Mouse (Mus musculus): Measurements from ENCODE around the gene Nynrin. TPM values are rescaled to one million over a fixed set of nuclear protein-coding genes. Genes with fewer than 3 reads are reported as not detected.

The Nynrin gene
- polyA plus RNA-seq, 1 experiment = 0.41 TPM

DNA sequence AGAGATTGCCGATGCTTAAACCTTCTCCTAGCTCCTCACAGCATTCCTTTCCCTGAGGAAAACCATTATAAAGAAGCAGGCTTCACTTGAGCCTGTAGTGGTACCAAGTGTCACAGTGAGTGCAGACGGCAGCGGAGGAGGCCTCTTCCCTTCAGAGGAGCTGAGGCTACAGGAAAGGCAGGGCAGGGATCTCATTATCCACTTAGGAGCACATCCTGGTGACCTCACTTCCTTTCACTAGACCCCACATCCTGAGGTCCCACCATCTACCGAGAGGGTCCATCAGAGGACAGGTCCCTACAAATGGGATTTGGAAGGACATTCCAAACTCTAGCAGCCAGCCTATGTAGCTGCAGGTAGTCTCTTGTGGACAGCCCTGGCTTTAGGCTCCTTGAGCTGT, 3.8 kb downstream of the Nynrin start:
- Histone ChIP-seq H3K27ac (ENCODE audit: control insufficient read depth, insufficient read depth, low read depth, low read length) (no peak overlapping the region), H3K36me3 (ENCODE audit: control insufficient read depth, insufficient read depth, low read length) (no peaks in the 10 kb centered on the region), H3K27me3 (ENCODE audit: control insufficient read depth, insufficient read depth, low read length) (no peaks in the 10 kb centered on the region), H3K4me1 (ENCODE audit: control insufficient read depth, insufficient read depth, low read length) (peaks cover 16% of the 10 kb centered on the region), H3K4me3 (ENCODE audit: control insufficient read depth, low read depth, low read length) (no peak overlapping the region)
- TF ChIP-seq CTCF (IDR thresholded peaks at IDR 0.05; ENCODE audit: control insufficient read depth, insufficient read depth, insufficient replicate concordance, low read depth, low read length) = no peak
- TF ChIP-seq POLR2A (IDR thresholded peaks at IDR 0.05; ENCODE audit: control insufficient read depth, low read depth, low read length) = no peak

DNA sequence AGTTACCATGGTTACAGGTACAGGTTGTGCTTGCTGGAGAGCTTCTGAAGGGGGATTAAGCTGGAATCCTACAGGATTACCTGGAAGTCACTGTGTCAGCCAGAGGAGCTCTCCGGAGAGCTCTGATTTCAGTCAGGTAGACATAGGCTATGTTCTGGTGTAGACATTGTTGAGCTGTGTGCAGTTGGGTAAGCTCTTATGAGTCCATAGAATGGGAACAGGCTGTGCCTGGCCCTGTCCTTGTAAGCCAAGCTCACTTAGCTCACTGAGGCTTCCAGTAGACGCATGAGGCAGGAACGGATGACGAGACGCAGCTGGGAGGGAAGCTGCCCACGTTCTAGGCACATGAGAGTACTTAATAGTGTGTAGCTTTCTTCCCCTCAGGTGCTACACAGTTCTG, 8.4 kb downstream of the Nynrin start:
- TF ChIP-seq CTCF (IDR thresholded peaks at IDR 0.05; ENCODE audit: control insufficient read depth, insufficient read depth, insufficient replicate concordance, low read depth, low read length) (no peak), POLR2A (IDR thresholded peaks at IDR 0.05; ENCODE audit: control insufficient read depth, low read depth, low read length) (no peak)
- no peak overlapping the region for H3K4me3 ChIP-seq (ENCODE audit: control insufficient read depth, low read depth, low read length)
- no peaks in the 10 kb centered on the region for H3K36me3 ChIP-seq (ENCODE audit: control insufficient read depth, insufficient read depth, low read length)
- no peaks in the 10 kb centered on the region for H3K27me3 ChIP-seq (ENCODE audit: control insufficient read depth, insufficient read depth, low read length)
- peaks cover 7% of the 10 kb centered on the region; the same call in 1 of the 2 replicates for H3K4me1 ChIP-seq (ENCODE audit: control insufficient read depth, insufficient read depth, low read length)
- H3K27ac ChIP-seq (ENCODE audit: control insufficient read depth, insufficient read depth, low read depth, low read length) = no peak overlapping the region

DNA sequence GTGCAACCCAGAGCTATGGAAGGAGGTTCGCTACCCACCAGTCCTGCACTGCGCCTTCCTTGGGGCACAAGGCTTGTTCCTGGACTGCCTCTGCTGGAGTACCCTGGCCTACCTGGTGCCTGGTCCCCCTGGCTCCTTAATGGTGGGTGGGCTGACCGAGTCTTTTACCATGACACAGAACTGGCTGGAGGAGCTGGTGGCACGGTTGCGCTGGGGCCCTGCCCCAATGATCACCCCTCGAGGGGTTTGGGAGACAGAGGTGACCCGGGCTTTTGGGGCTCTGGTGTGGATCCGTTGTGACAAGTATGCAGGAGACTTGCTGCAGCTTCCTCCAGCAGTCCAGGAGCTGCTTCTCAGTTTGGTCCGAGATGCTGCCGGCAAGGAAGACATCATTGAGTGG, 9.2 kb downstream of the Nynrin start:
- no peak overlapping the region for H3K4me3 ChIP-seq (ENCODE audit: control insufficient read depth, low read depth, low read length)
- H3K4me1 ChIP-seq (ENCODE audit: control insufficient read depth, insufficient read depth, low read length) = peaks cover 7% of the 10 kb centered on the region; the same call in 1 of the 2 replicates
- no peaks in the 10 kb centered on the region for H3K36me3 ChIP-seq (ENCODE audit: control insufficient read depth, insufficient read depth, low read length)
- TF ChIP-seq CTCF (IDR thresholded peaks at IDR 0.05; ENCODE audit: control insufficient read depth, insufficient read depth, insufficient replicate concordance, low read depth, low read length) (no peak), POLR2A (IDR thresholded peaks at IDR 0.05; ENCODE audit: control insufficient read depth, low read depth, low read length) (no peak)
- no peak overlapping the region for H3K27ac ChIP-seq (ENCODE audit: control insufficient read depth, insufficient read depth, low read depth, low read length)
- H3K27me3 ChIP-seq (ENCODE audit: control insufficient read depth, insufficient read depth, low read length) = no peaks in the 10 kb centered on the region

DNA sequence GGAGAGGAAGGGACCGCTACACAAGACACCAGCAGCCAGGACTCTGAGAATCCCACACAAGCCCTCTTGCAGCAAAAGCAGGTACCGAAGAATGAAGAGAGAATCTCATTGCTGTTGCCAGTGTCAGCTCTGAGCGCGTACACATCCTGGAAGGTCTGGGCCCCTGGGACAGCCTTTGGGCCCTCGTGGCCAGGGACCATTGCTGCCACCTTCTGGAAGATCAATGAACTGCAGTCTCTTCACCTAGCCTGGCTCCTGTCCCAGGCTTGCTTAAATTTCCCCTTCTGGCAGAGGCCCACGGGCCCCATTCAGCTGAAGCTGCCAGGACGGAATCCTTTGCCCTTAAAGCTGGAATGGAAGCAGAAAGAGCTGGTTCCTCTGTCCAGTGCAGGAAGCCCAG, 10.0 kb downstream of the Nynrin start:
- no peak for TF ChIP-seq POLR2A (IDR thresholded peaks at IDR 0.05; ENCODE audit: control insufficient read depth, low read depth, low read length)
- peak; percentile 97 for TF ChIP-seq CTCF (IDR thresholded peaks at IDR 0.05; ENCODE audit: control insufficient read depth, insufficient read depth, insufficient replicate concordance, low read depth, low read length)
- peak overlapping the region; percentile 21 for H3K4me3 ChIP-seq (ENCODE audit: control insufficient read depth, low read depth, low read length)
- H3K27me3 ChIP-seq (ENCODE audit: control insufficient read depth, insufficient read depth, low read length) = no peaks in the 10 kb centered on the region
- H3K27ac ChIP-seq (ENCODE audit: control insufficient read depth, insufficient read depth, low read depth, low read length) = no peak overlapping the region
- no peaks in the 10 kb centered on the region for H3K36me3 ChIP-seq (ENCODE audit: control insufficient read depth, insufficient read depth, low read length)
- peaks cover 7% of the 10 kb centered on the region; the same call in 1 of the 2 replicates for H3K4me1 ChIP-seq (ENCODE audit: control insufficient read depth, insufficient read depth, low read length)

DNA sequence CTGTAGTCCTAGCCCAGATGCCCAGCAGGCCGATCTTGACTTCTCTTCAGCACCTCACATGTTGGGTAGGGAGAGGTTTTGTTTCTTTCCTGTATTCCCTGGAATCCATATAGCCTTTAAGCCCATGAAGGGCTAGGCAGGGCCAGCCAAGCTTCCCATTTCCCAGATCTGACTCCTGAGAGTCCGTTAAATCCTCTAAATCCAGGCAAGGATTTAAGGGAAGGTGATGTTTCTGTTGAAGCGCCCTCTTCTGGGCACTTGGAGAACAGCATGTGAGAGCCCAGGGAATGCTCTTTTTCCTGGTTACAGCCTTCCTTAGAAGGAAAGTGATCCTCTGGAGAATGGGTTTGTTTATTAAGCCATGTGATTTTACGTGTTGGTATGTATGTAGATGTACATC, 13.2 kb downstream of the Nynrin start:
- Histone ChIP-seq H3K4me3 (ENCODE audit: control insufficient read depth, low read depth, low read length) (no peak overlapping the region), H3K4me1 (ENCODE audit: control insufficient read depth, insufficient read depth, low read length) (peaks cover 3% of the 10 kb centered on the region; the same call in 1 of the 2 replicates), H3K36me3 (ENCODE audit: control insufficient read depth, insufficient read depth, low read length) (no peaks in the 10 kb centered on the region), H3K27ac (ENCODE audit: control insufficient read depth, insufficient read depth, low read depth, low read length) (no peak overlapping the region), H3K27me3 (ENCODE audit: control insufficient read depth, insufficient read depth, low read length) (no peaks in the 10 kb centered on the region)
- no peak for TF ChIP-seq POLR2A (IDR thresholded peaks at IDR 0.05; ENCODE audit: control insufficient read depth, low read depth, low read length)
- no peak; the same call in 1 of the 2 replicates for TF ChIP-seq CTCF (IDR thresholded peaks at IDR 0.05; ENCODE audit: control insufficient read depth, insufficient read depth, insufficient replicate concordance, low read depth, low read length)

DNA sequence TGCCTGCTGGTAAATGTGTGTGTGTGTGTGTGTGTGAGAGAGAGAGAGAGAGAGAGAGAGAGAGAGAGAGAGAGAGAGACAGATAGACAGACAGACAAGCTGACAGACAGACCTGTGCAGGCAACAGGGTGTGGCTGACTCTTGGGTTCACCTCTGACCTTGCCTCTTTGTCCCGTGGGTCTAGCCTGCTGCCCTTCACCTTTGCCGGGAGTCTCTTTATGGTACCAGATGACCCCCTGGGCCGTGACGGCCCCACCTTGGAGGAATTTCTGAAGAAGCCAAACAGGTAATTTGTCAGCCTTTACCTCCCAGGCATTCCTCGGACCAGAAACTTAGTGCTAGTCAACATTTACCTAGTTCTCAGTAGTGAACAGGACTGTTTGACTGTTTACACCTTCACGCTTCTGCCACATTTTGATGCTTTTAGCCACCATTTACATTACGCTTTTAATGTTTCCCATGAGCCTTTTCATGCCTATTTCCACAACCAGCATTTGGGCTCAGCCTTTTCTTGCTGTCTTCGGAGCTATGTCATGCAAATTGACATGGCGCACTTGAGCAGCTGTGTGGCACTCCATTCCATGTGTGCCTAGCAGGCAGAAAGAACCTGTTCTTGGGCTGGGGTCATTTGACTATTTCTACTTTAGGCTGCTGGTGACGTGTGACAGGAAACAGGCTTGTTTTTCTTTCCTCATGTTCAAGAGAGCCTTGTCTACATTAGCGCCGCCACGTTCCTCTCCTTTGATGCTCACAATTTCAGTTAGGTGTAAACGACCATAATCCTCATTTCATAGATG, 14.6 kb downstream of the Nynrin start:
- no peak overlapping the region for H3K27ac ChIP-seq (ENCODE audit: control insufficient read depth, insufficient read depth, low read depth, low read length)
- H3K27me3 ChIP-seq (ENCODE audit: control insufficient read depth, insufficient read depth, low read length) = no peaks in the 10 kb centered on the region
- no peaks in the 10 kb centered on the region for H3K36me3 ChIP-seq (ENCODE audit: control insufficient read depth, insufficient read depth, low read length)
- no peak overlapping the region for H3K4me3 ChIP-seq (ENCODE audit: control insufficient read depth, low read depth, low read length)
- peaks cover 3% of the 10 kb centered on the region; the same call in 1 of the 2 replicates for H3K4me1 ChIP-seq (ENCODE audit: control insufficient read depth, insufficient read depth, low read length)
- no peak for TF ChIP-seq CTCF (IDR thresholded peaks at IDR 0.05; ENCODE audit: control insufficient read depth, insufficient read depth, insufficient replicate concordance, low read depth, low read length)
- no peak for TF ChIP-seq POLR2A (IDR thresholded peaks at IDR 0.05; ENCODE audit: control insufficient read depth, low read depth, low read length)

DNA sequence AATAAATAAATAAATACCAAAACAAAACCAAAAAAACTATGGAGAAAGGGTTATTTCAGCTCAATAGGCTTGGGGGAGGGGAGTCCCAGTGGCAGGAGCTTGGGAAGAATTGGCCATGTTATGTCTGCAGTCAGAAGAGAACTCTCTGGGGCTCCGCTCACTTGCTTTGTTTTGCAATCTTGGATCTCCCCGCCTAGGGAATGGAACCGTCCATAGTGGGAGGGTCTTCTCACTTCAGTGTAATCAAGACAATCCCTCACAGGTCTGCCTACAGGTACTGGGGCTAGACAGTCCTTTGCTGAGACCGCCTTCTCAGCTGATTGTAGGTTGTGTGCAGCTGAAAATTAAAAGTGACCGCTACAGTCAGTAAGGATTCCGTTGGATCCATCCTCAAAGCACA, 15.7 kb downstream of the Nynrin start:
- no peaks in the 10 kb centered on the region for H3K36me3 ChIP-seq (ENCODE audit: control insufficient read depth, insufficient read depth, low read length)

More for the DNA sequence above, 15.7 kb downstream of the Nynrin start:
- H3K4me3 ChIP-seq (ENCODE audit: control insufficient read depth, low read depth, low read length) = no peak overlapping the region
- H3K27ac ChIP-seq (ENCODE audit: control insufficient read depth, insufficient read depth, low read depth, low read length) = no peak overlapping the region
- no peak for TF ChIP-seq POLR2A (IDR thresholded peaks at IDR 0.05; ENCODE audit: control insufficient read depth, low read depth, low read length)
- no peak for TF ChIP-seq CTCF (IDR thresholded peaks at IDR 0.05; ENCODE audit: control insufficient read depth, insufficient read depth, insufficient replicate concordance, low read depth, low read length)
- H3K27me3 ChIP-seq (ENCODE audit: control insufficient read depth, insufficient read depth, low read length) = no peaks in the 10 kb centered on the region
- H3K4me1 ChIP-seq (ENCODE audit: control insufficient read depth, insufficient read depth, low read length) = peaks cover 7% of the 10 kb centered on the region
